Mouse (Mus musculus) midbrain, embryonic 15.5 days (tissue): ENCODE results near the gene Polm. TPM values are rescaled to one million over a fixed set of nuclear protein-coding genes. Genes with fewer than 3 reads are reported as not detected.
"Not testable (repeated sequence)": the region's sequence is repeated elsewhere in the genome, so short reads cannot be mapped to it uniquely, and the experiment has no call there.

Experiments
- ATAC-seq: fragments of 200-750 bp; cut with Nextera tagmentation; replicated peaks from 2 replicates; pipeline ENCODE4 v1.8.0; 2017; ENCODE audit warnings: moderate TSS enrichment
- H3K27ac ChIP-seq: fragments of 300-500 bp; sonication (generic); 2 replicates; pipeline ENCODE4 v1.5.1; 2015; ENCODE audit warnings: mild to moderate bottlenecking, inconsistent platforms
- H3K27me3 ChIP-seq: fragments of 300-500 bp; sonication (generic); replicated peaks from 2 replicates; pipeline ENCODE4 v1.6.1; 2015; ENCODE audit warnings: inconsistent platforms
- H3K36me3 ChIP-seq: fragments of 300-500 bp; sonication (generic); replicated peaks from 2 replicates; pipeline ENCODE4 v1.6.1; 2015; ENCODE audit warnings: inconsistent platforms
- H3K4me1 ChIP-seq: fragments of 300-500 bp; sonication (generic); 2 replicates; pipeline ENCODE4 v1.6.1; 2015; ENCODE audit warnings: inconsistent platforms
- H3K4me2 ChIP-seq: fragments of 300-500 bp; sonication (generic); 2 replicates; pipeline ENCODE4 v1.6.1; 2015; ENCODE audit warnings: inconsistent platforms, mild to moderate bottlenecking, moderate library complexity
- H3K4me3 ChIP-seq: fragments of 300-500 bp; sonication (generic); 2 replicates; pipeline ENCODE4 v1.5.1; 2015; ENCODE audit warnings: mild to moderate bottlenecking, inconsistent platforms
- H3K9ac ChIP-seq: fragments of 300-500 bp; sonication (generic); 2 replicates; pipeline ENCODE4 v1.6.1; 2015; ENCODE audit warnings: mild to moderate bottlenecking, inconsistent platforms
- H3K9me3 ChIP-seq: fragments of 300-500 bp; sonication (generic); 2 replicates; pipeline ENCODE4 v1.6.1; 2016; ENCODE audit warnings: inconsistent platforms
- WGBS: fragments of 180-500 bp; shearing (Covaris S2); methylation state at CpG from one replicate; pipeline ENCODE4 v1.1.7; 2015; ENCODE audit warnings: mixed read lengths; 5-methylcytosine and 5-hydroxymethylcytosine counted together
- polyA plus RNA-seq: library from polyadenylated mRNA; unstranded; fragments of >200 nt; fragmentation: Nextera tagmentation; extraction: Ambion mirVana; gene quantifications from 2 replicates; pipeline ENCODE4 v1.2.1, GENCODE M21; 2015

Gene Polm
- polyA plus RNA-seq, 1 experiment from 2014 or later: 8.4 TPM

GRCm38 (mm10) chr11:5828509-5829191, 9.2 kb downstream of the Polm start:
- H3K4me1 ChIP-seq: no peaks in the 10 kb centered on the region
- H3K27me3 ChIP-seq: no peaks in the 10 kb centered on the region
- 0 out of 2 replicates have a peak, but pooled peaks cover 7% of the 10 kb centered on the region for H3K36me3 ChIP-seq
- ATAC-seq: no peak
- no peaks in the 10 kb centered on the region for H3K9me3 ChIP-seq
- H3K27ac ChIP-seq: no peak overlapping the region
- H3K4me3 ChIP-seq: no peak overlapping the region
- no peak overlapping the region for H3K4me2 ChIP-seq
- no peak overlapping the region for H3K9ac ChIP-seq
- WGBS: 89% methylated on average over 11 of the region's 11 CpGs

- no peak overlapping the region for H3K4me3 ChIP-seq
- no peaks in the 10 kb centered on the region for H3K27me3 ChIP-seq
- H3K27ac ChIP-seq: no peak overlapping the region
- H3K4me2 ChIP-seq: no peak overlapping the region
- no peak for ATAC-seq
- no peak overlapping the region for H3K9ac ChIP-seq
- 0 out of 2 replicates have a peak, but pooled peaks cover 7% of the 10 kb centered on the region for H3K36me3 ChIP-seq
- WGBS: 94% methylated on average over 5 of the region's 5 CpGs
- H3K4me1 ChIP-seq: no peaks in the 10 kb centered on the region
- H3K9me3 ChIP-seq: no peaks in the 10 kb centered on the region
Measured at GRCm38 (mm10) chr11:5827931-5828330, 9.9 kb downstream of the Polm start.

GRCm38 (mm10) chr11:5825432-5825831, 12.4 kb downstream of the Polm start:
- H3K9ac ChIP-seq: no peak overlapping the region
- no peaks in the 10 kb centered on the region for H3K4me1 ChIP-seq
- H3K4me2 ChIP-seq: no peak overlapping the region
- no peak overlapping the region for H3K4me3 ChIP-seq
- H3K36me3 ChIP-seq: 0 out of 2 replicates have a peak, but pooled peaks cover 7% of the 10 kb centered on the region
- H3K27me3 ChIP-seq: no peaks in the 10 kb centered on the region
- H3K27ac ChIP-seq: no peak overlapping the region
- H3K9me3 ChIP-seq: no peaks in the 10 kb centered on the region
- ATAC-seq: no peak

- no peak overlapping the region for H3K27ac ChIP-seq
- no peak for ATAC-seq
- 79% methylated on average over 2 of the region's 2 CpGs for WGBS
Measured at GRCm38 (mm10) chr11:5819223-5819622, 18.6 kb downstream of the Polm start.

GRCm38 (mm10) chr11:5813381-5813780, 24.4 kb downstream of the Polm start:
- no peaks in the 10 kb centered on the region for H3K27me3 ChIP-seq
- H3K36me3 ChIP-seq: no peaks in the 10 kb centered on the region
- no peak overlapping the region for H3K4me2 ChIP-seq
- no peak overlapping the region for H3K9ac ChIP-seq
- no peaks in the 10 kb centered on the region for H3K4me1 ChIP-seq
- ATAC-seq: no peak
- 79% methylated on average over 10 of the region's 10 CpGs for WGBS
- H3K27ac ChIP-seq: no peak overlapping the region
- H3K4me3 ChIP-seq: no peak overlapping the region
- no peaks in the 10 kb centered on the region for H3K9me3 ChIP-seq

More at GRCm38 (mm10) chr11:5819223-5819622, 18.6 kb downstream of the Polm start:
- Histone ChIP-seq H3K9me3 (no peaks in the 10 kb centered on the region), H3K27me3 (no peaks in the 10 kb centered on the region), H3K4me1 (no peaks in the 10 kb centered on the region), H3K36me3 (no peaks in the 10 kb centered on the region), H3K9ac (no peak overlapping the region), H3K4me2 (no peak overlapping the region), H3K4me3 (no peak overlapping the region)

- not testable (repeated sequence) for H3K4me1 ChIP-seq, H3K36me3 ChIP-seq, H3K27me3 ChIP-seq, H3K4me3 ChIP-seq, H3K27ac ChIP-seq, H3K9me3 ChIP-seq, ATAC-seq, H3K9ac ChIP-seq, H3K4me2 ChIP-seq
- WGBS: 97% methylated on average over 4 of the region's 4 CpGs
Measured at GRCm38 (mm10) chr11:5809487-5809886, 28.3 kb downstream of the Polm start.

GRCm38 (mm10) chr11:5807956-5808355, 29.9 kb downstream of the Polm start:
- Histone ChIP-seq H3K4me1 (no peaks in the 10 kb centered on the region; the same call in 1 of the 2 replicates), H3K9me3 (no peaks in the 10 kb centered on the region), H3K4me2 (no peak overlapping the region), H3K27me3 (no peaks in the 10 kb centered on the region), H3K4me3 (no peak overlapping the region), H3K36me3 (no peaks in the 10 kb centered on the region), H3K9ac (no peak overlapping the region), H3K27ac (no peak overlapping the region)
- 82% methylated on average over 9 of the region's 9 CpGs for WGBS
- no peak for ATAC-seq

GRCm38 (mm10) chr11:5805711-5806110, 32.1 kb downstream of the Polm start:
- no peak overlapping the region for H3K9ac ChIP-seq
- H3K27me3 ChIP-seq: no peaks in the 10 kb centered on the region
- no peaks in the 10 kb centered on the region for H3K9me3 ChIP-seq
- 81% methylated on average over 3 of the region's 3 CpGs for WGBS
- no peaks in the 10 kb centered on the region; the same call in 1 of the 2 replicates for H3K4me1 ChIP-seq
- 0 out of 2 replicates have a peak, but pooled peaks cover 7% of the 10 kb centered on the region for H3K36me3 ChIP-seq
- no peak overlapping the region for H3K27ac ChIP-seq
- no peak for ATAC-seq
- H3K4me3 ChIP-seq: no peak overlapping the region
- H3K4me2 ChIP-seq: no peak overlapping the region

GRCm38 (mm10) chr11:5804174-5804573, 33.6 kb downstream of the Polm start:
- Histone ChIP-seq H3K4me1 (no peaks in the 10 kb centered on the region; the same call in 1 of the 2 replicates), H3K9me3 (no peaks in the 10 kb centered on the region), H3K36me3 (peaks cover 12% of the 10 kb centered on the region; the same call in 1 of the 2 replicates), H3K4me2 (no peak overlapping the region), H3K27me3 (no peaks in the 10 kb centered on the region), H3K9ac (no peak overlapping the region), H3K4me3 (no peak overlapping the region), H3K27ac (no peak overlapping the region)
- ATAC-seq: 0 out of 2 replicates have a peak, but pooled peaks have one; percentile 26
- WGBS: 79% methylated on average over 5 of the region's 5 CpGs

GRCm38 (mm10) chr11:5803551-5803981, 34.2 kb downstream of the Polm start, which contains the start of gene Pgam2:
Pgam2 (minus strand) TSS chr11:5803733.
- WGBS: 50% methylated on average over 8 of the region's 8 CpGs
- no peak for ATAC-seq
- Histone ChIP-seq H3K4me1 (no peaks in the 10 kb centered on the region; the same call in 1 of the 2 replicates), H3K36me3 (peaks cover 12% of the 10 kb centered on the region; the same call in 1 of the 2 replicates), H3K27me3 (no peaks in the 10 kb centered on the region), H3K27ac (no peak within 1 kb of the TSS), H3K9me3 (no peaks in the 10 kb centered on the region), H3K4me2 (no peak within 1 kb of the TSS), H3K4me3 (no peak within 1 kb of the TSS), H3K9ac (no peak within 1 kb of the TSS)

- H3K4me2 ChIP-seq: no peak overlapping the region
- H3K9ac ChIP-seq: no peak overlapping the region
- no peaks in the 10 kb centered on the region for H3K27me3 ChIP-seq
- no peaks in the 10 kb centered on the region for H3K9me3 ChIP-seq
- ATAC-seq: peak; percentile 19; the same call in 1 of the 2 replicates
- H3K27ac ChIP-seq: no peak overlapping the region
- no peak overlapping the region for H3K4me3 ChIP-seq
- peaks cover 20% of the 10 kb centered on the region; the same call in 1 of the 2 replicates for H3K36me3 ChIP-seq
- H3K4me1 ChIP-seq: no peaks in the 10 kb centered on the region; the same call in 1 of the 2 replicates
- WGBS: 87% methylated on average over 8 of the region's 8 CpGs
Measured at GRCm38 (mm10) chr11:5802457-5803217, 35.2 kb downstream of the Polm start.

GRCm38 (mm10) chr11:5802005-5802404, 35.8 kb downstream of the Polm start:
- ATAC-seq: peak; percentile 46; the same call in 1 of the 2 replicates
- Histone ChIP-seq H3K27ac (no peak overlapping the region), H3K4me1 (no peaks in the 10 kb centered on the region; the same call in 1 of the 2 replicates), H3K9ac (no peak overlapping the region), H3K4me2 (no peak overlapping the region), H3K4me3 (no peak overlapping the region), H3K27me3 (no peaks in the 10 kb centered on the region), H3K9me3 (no peaks in the 10 kb centered on the region), H3K36me3 (peaks cover 25% of the 10 kb centered on the region; the same call in 1 of the 2 replicates)
- 70% methylated on average over 12 of the region's 12 CpGs for WGBS
